Comparison of ENCODE assay signal across 19 mouse cellular contexts in the genomic region with DNA sequence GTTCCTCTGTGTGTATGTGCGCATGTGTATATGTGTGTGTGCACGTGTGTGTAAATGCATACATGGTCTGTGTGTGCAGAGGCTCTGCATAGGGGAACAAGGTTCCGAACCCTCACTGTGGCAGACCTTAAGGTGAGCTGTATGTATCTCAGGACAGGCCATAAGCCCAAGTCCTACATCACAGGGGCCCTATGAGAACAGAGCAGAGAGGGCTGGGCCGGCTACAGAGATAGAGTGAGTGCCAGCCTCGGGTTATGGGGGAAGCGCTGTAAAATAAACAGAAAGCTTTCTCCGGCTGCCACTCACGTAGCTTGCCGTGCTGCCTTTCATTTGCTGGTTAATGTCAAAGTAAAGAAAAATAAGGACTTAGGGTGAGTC. TPM values are rescaled to one million over a fixed set of nuclear protein-coding genes. Genes with fewer than 3 reads are reported as not detected.
A peak's percentile ranks its signal among the peaks of the same experiment; 100 is the strongest.
DNase-seq lines count a peak whose midpoint lies in the region; ATAC-seq lines count a peak whose summit lies in the region.
"Had no signal": no experiment of that assay in that cellular context is flagged by ENCODE, and none has a peak within 500 bp of the region (broad histone marks: within the 10 kb centered on the region; RNA-seq: fewer than 3 reads in every experiment).

No protein-coding gene starts in this region.

- H3K9me3 ChIP-seq in heart, embryonic 15.5 days (replicated peaks): no peaks in the 10 kb centered on the region
- no peaks in the 10 kb centered on the region for H3K9me3 ChIP-seq in midbrain, embryonic 10.5 days (replicated peaks)
- no peaks in the 10 kb centered on the region for H3K9me3 ChIP-seq in midbrain, embryonic 13.5 days
- no peaks in the 10 kb centered on the region for H3K9me3 ChIP-seq in liver, embryonic 13.5 days (replicated peaks)
- H3K9me3 ChIP-seq in stomach, embryonic 14.5 days (ENCODE audit: control insufficient read depth, low read depth, low read length): no peaks in the 10 kb centered on the region

- peaks cover 14% of the 10 kb centered on the region for H3K4me1 ChIP-seq in heart, embryonic 15.5 days (replicated peaks)
- H3K4me1 ChIP-seq in midbrain, embryonic 10.5 days: peaks cover 28% of the 10 kb centered on the region
- peaks cover 7% of the 10 kb centered on the region for H3K4me1 ChIP-seq in midbrain, embryonic 13.5 days (replicated peaks)
- H3K4me1 ChIP-seq in liver, embryonic 13.5 days (replicated peaks): peaks cover 37% of the 10 kb centered on the region
- H3K4me1 ChIP-seq in stomach, embryonic 14.5 days (ENCODE audit: control insufficient read depth, insufficient read depth, low read length): peaks cover 14% of the 10 kb centered on the region

- H3K27ac ChIP-seq in heart, embryonic 15.5 days: no peak overlapping the region
- peak overlapping the region; percentile 23; the same call in 1 of the 2 replicates for H3K27ac ChIP-seq in midbrain, embryonic 10.5 days (replicated peaks)
- no peak overlapping the region for H3K27ac ChIP-seq in midbrain, embryonic 13.5 days
- peak overlapping the region; percentile 37 for H3K27ac ChIP-seq in liver, embryonic 13.5 days
- H3K27ac ChIP-seq in stomach, embryonic 14.5 days (ENCODE audit: low read length): no peak overlapping the region
- H3K27ac ChIP-seq: macrophage had no signal

- WGBS in heart, embryonic 15.5 days: 57% methylated on average over 9 of the region's 9 CpGs
- 86% methylated on average over 9 of the region's 9 CpGs for WGBS in midbrain, embryonic 10.5 days
- 86% methylated on average over 9 of the region's 9 CpGs for WGBS in midbrain, embryonic 13.5 days
- WGBS in liver, embryonic 13.5 days (ENCODE audit: insufficient replicate concordance): 75% methylated on average over 9 of the region's 9 CpGs
- 35% methylated on average over 9 of the region's 9 CpGs for WGBS in stomach, embryonic 14.5 days

- H3K4me2 ChIP-seq in heart, embryonic 15.5 days: no peak overlapping the region
- H3K4me2 ChIP-seq in midbrain, embryonic 13.5 days (replicated peaks): no peak overlapping the region
- peak overlapping the region; percentile 60 for H3K4me2 ChIP-seq in liver, embryonic 13.5 days
- no peak overlapping the region for H3K4me2 ChIP-seq in stomach, embryonic 14.5 days (replicated peaks; ENCODE audit: low read depth, low read length)

- no peak overlapping the region for H3K4me3 ChIP-seq in heart, embryonic 15.5 days
- no peak overlapping the region for H3K4me3 ChIP-seq in midbrain, embryonic 10.5 days
- no peak overlapping the region for H3K4me3 ChIP-seq in midbrain, embryonic 13.5 days (replicated peaks)
- H3K4me3 ChIP-seq in liver, embryonic 13.5 days (replicated peaks): peak overlapping the region; percentile 24
- H3K4me3 ChIP-seq in stomach, embryonic 14.5 days (ENCODE audit: low read depth, low read length): no peak overlapping the region

- 0 out of 2 replicates have a peak, but pooled peaks have one; percentile 18 for ATAC-seq in heart, embryonic 15.5 days (replicated peaks; ENCODE audit: insufficient number of reproducible peaks, insufficient read depth, low FRiP score, low read depth)
- ATAC-seq in midbrain, embryonic 13.5 days: no peak
- ATAC-seq in liver, embryonic 13.5 days (ENCODE audit: low read depth): peak; percentile 15; the same call in 1 of the 2 replicates
- ATAC-seq in stomach, embryonic 14.5 days (ENCODE audit: insufficient number of reproducible peaks, insufficient read depth, low FRiP score, low read depth): 0 out of 2 replicates have a peak, but pooled peaks have one; percentile 12
- ATAC-seq: CD4-positive, CD25-positive, alpha-beta regulatory T cell, adult 4 months; hindbrain, embryonic 16.5 days had no signal

- H3K9ac ChIP-seq in heart, embryonic 15.5 days: no peak overlapping the region
- H3K9ac ChIP-seq in midbrain, embryonic 13.5 days (replicated peaks): no peak overlapping the region
- H3K9ac ChIP-seq in liver, embryonic 13.5 days: no peak overlapping the region
- no peak overlapping the region for H3K9ac ChIP-seq in stomach, embryonic 14.5 days (replicated peaks; ENCODE audit: low read depth, low read length)

- no peaks in the 10 kb centered on the region for H3K27me3 ChIP-seq in heart, embryonic 15.5 days
- no peaks in the 10 kb centered on the region for H3K27me3 ChIP-seq in midbrain, embryonic 10.5 days (ENCODE audit: low read depth, poor library complexity, severe bottlenecking)
- H3K27me3 ChIP-seq in midbrain, embryonic 13.5 days: no peaks in the 10 kb centered on the region
- H3K27me3 ChIP-seq in liver, embryonic 13.5 days: no peaks in the 10 kb centered on the region
- H3K27me3 ChIP-seq in stomach, embryonic 14.5 days (ENCODE audit: control insufficient read depth, insufficient read depth, low read length): no peaks in the 10 kb centered on the region

- H3K36me3 ChIP-seq in heart, embryonic 15.5 days: no peaks in the 10 kb centered on the region
- H3K36me3 ChIP-seq in midbrain, embryonic 10.5 days: no peaks in the 10 kb centered on the region
- no peaks in the 10 kb centered on the region for H3K36me3 ChIP-seq in midbrain, embryonic 13.5 days
- H3K36me3 ChIP-seq in liver, embryonic 13.5 days: no peaks in the 10 kb centered on the region; the same call in 1 of the 2 replicates
- H3K36me3 ChIP-seq in stomach, embryonic 14.5 days (ENCODE audit: control insufficient read depth, insufficient read depth, low read length): no peaks in the 10 kb centered on the region

- DNase-seq in heart, adult 9 months (ENCODE audit: low spot score in 2 of 2): no peak
- DNase-seq in midbrain, embryonic 10.5 days (ENCODE audit: low spot score): no peak
- no peak for DNase-seq in liver, embryonic 13.5 days
- DNase-seq in adrenal gland, postnatal 4 days (ENCODE audit: low spot score in 2 of 2): no peak
- DNase-seq in right cerebral cortex, postnatal 10 days (ENCODE audit: low spot score in 2 of 2): no peak
- DNase-seq: adrenal gland, adult 8-10 months; cerebellum, adult 9-10 months; gastrocnemius, postnatal 14 days; right cerebral cortex, adult 18-20 months; spleen, adult 18-20 months; thymus, postnatal 4 days had no signal

RNA-seq across cellular contexts. Expression of a gene that starts 50.4 kb away (rescaled TPM):
- polyA plus RNA-seq in heart, embryonic 15.5 days (2015; fragmentation: Nextera tagmentation; extraction: Ambion mirVana): not detected in 2 replicates
- 0.11 and 0.15 TPM in 2 replicates for polyA plus RNA-seq in midbrain, embryonic 10.5 days (2016; fragmentation: Nextera tagmentation; extraction: Ambion mirVana)
- 0.81 and 0.87 TPM in 2 replicates for polyA plus RNA-seq in midbrain, embryonic 13.5 days (2015; fragmentation: Nextera tagmentation; extraction: Ambion mirVana)
- 0.02 TPM in 1 of 2 replicates, not detected in the other for polyA plus RNA-seq in liver, embryonic 13.5 days (2015; fragmentation: Nextera tagmentation; extraction: Ambion mirVana)
- not detected in 2 replicates for polyA plus RNA-seq in stomach, embryonic 14.5 days (2014; fragmentation: Nextera tagmentation; extraction: Ambion mirVana)
- total RNA-seq in adrenal gland, postnatal 4 days (2021): under 1 TPM; 0.20 to 0.37 TPM
- total RNA-seq: MEL had no signal
- polyA plus RNA-seq: CD4-positive, CD25-positive, alpha-beta regulatory T cell, adult 4 months; limb, embryonic 11.5 days; macrophage had no signal

Comparison
In these comparisons a context has a peak if more than half of its experiments do, and no peak if none do; other contexts are left out.
1. H3K27ac ChIP-seq: peak in midbrain, embryonic 10.5 days (single experiment) and liver, embryonic 13.5 days (single experiment); none in heart, embryonic 15.5 days (single experiment), midbrain, embryonic 13.5 days (single experiment) and stomach, embryonic 14.5 days (single experiment).